Mouse (Mus musculus): ENCODE data around the gene Vapa.
A peak's percentile ranks its signal among the peaks of the same experiment; 100 is the strongest.
"Not testable (repeated sequence)": the region's sequence is repeated elsewhere in the genome, so short reads cannot be mapped to it uniquely, and the experiment has no call there.

The Vapa gene

DNA sequence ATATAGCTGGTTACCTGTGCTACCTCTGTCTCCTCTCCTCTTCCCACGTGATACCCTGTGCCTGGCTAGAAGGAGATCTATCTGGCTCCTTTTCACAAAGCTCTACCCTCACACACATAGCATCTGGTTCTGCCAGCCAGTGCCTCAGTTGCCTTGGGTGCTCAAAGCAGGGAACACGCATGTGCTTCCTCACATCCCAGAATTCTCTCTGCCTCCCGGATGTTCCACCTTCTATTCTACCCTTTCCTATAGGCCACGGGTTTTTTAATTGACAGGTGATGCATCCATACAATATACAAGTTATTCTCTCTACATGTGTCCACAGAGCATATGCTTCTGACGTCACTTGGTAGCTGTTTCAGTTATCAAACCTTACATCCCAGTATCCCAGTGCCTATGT, 49.2 kb downstream of the Vapa start:
- DNase-seq (ENCODE audit: low spot score in 2 of 2) = no peak

DNA sequence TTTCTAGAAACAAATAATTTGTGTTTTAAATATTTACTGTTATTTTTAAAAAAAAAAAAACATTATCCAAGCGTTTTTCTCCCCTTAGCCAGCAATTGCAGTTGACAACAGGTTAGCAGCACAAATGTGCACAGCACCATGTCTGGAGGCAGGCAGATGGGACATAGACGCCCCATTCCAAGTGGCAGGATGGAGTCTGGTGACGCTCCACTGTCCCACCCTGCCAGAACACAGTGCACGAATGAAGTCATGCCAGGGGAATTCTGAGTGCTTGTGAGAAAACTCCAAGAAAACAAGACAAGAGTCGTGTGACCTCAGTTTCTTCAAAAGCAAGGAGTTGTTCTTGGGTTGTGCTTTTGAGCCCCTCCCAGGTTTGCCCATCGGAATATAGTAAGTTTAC, 50.0 kb downstream of the Vapa start:
- DNase-seq (ENCODE audit: low spot score in 2 of 2) = no peak

- peak; percentile 22 to 35 for DNase-seq (ENCODE audit: low spot score in 2 of 2)
These were observed 50.6 kb downstream of the Vapa start for GRCm38 (mm10) chr17:65562761-65563160.

DNA sequence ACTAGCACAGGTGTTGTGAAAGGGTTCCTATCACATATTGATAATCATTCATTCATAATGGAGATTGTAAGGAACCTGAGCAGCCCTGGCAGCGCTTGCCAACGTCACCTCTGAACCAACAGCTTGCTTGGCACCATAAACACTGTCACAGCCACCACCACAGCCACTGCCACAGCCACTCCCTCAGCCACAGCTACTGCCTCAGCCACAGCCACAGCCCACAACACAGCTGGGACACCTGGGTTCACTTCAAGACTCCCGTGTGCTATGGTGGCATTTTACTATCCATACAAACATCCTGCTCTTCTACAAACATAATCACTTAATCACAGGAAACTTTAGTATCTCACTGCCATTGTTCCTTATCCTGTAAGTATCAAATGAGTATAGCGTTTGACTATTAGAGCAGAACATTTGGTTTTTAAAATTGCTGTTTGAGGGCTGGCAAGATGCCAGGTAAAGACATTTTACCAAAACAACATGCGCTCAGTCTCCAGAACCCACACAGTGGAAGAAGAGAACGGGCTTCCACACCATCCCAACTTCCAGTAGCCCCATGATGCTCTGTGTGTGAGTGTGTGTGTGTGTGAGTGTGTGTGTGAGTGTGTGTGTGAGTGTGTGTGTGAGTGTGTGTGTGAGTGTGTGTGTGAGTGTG, 51.9 kb downstream of the Vapa start:
- no peak for DNase-seq (ENCODE audit: low spot score in 2 of 2)

GRCm38 (mm10) chr17:65559273-65559672, 54.1 kb downstream of the Vapa start:
- no peak for DNase-seq (ENCODE audit: low spot score in 2 of 2)

DNA sequence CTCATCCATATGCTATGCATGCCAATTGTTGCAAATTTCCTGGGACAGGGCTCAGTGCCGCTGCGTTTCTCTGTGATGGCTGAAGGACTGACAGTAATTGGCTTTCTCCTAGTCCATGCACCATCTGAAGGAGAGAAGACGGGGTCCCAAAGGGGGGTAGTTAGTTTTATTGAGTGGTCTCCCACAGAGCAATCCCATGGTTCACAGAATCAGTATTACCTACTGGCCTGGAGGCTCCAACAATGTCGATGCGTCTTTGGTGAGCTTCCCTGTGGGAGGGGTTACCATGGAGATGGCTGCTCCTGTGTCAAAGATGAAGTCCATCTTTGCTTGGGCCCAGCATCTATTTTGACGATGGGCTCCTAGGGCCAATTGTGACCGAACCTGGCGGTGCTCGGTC, 54.6 kb downstream of the Vapa start:
- DNase-seq (ENCODE audit: low spot score in 2 of 2) = no peak

GRCm38 (mm10) chr17:65558217-65558616, 55.1 kb downstream of the Vapa start:
- peak; percentile 38 to 45 for DNase-seq (ENCODE audit: low spot score in 2 of 2)

DNA sequence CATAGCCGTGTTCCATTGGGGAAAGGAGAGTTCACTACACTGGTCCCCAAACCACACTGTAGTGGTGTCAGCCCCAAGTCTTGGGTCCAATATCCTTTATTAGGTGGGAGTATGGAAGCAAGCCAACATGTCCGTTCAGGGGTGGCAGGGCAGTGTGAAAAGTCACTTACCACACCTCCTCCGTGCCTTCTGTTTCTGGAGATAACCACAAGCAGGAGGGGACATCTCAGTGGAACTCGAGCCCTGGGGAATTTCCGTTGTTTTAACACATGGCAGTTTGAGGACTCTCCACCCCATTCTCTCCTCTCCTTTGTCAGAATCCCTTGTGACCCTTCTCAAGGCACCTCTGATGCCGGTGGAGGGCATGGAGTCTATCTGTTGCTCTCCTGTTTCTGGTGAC, 56.1 kb downstream of the Vapa start:
- no peak for DNase-seq (ENCODE audit: low spot score in 2 of 2)

- no peak for DNase-seq (ENCODE audit: low spot score in 2 of 2)
These were observed 56.6 kb downstream of the Vapa start for GRCm38 (mm10) chr17:65556798-65557197.

DNA sequence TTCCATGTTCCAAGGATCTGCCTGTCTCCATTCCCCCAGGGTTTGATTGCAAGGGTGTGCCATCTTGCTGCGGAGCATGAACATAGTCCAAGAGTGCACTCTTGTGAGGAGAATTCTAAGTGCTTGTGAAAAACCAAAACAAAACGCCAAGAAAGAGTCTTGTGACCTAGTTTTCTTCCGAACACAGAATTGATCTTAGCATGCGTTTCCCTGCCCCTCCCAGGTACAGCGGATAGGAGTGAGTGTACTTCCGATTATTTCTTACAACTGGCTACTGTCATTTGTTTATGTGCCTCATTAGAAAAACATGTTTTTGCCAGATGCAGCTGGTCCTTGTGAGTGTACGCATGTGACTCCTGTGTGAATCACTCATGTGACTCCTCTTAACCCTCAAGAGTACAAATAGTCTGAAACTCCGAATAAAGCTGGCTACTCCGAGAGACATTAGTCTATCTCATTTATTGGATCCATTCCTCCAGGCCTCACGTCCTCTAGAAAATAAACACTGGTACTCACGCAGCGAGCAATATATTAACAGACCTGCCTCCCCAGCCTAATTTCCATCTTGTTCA, 60.8 kb downstream of the Vapa start:
- no peak for DNase-seq (ENCODE audit: low spot score in 2 of 2)

- no peak for DNase-seq (ENCODE audit: low spot score in 2 of 2)
These were observed 63.0 kb downstream of the Vapa start for GRCm38 (mm10) chr17:65550357-65550756.

DNA sequence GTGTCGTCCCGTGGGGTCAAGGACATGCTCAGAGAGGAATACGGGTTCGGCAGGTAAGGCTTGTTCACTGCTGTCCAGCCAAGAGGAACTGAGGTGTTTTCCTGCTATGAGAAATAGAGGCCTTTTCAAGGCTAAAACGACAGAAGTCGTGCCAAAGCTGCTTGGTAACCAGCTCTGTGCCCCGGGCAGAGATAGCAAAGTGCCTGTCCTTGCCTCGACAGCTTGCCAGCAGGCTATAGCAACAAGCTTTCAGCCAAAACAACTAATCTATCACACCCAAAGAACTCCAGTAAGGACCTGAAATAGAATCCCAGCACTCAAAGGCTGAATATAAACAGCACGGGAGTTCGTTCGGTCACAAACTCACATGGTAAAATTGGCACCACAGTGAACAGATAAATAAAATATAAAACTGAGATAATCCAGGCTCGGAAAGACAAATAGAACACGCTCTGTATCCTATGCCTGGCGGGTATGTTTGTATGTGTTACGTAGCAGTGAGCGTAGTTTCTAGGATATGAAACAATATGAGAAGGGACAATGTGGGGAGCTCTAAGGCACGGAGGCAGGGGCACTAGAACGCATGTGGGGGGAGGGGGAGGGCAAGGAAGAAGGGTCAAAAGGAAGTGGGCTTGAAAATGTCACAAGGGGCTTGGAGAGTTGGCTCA, 64.5 kb downstream of the Vapa start:
- no peak for DNase-seq (ENCODE audit: low spot score in 2 of 2)

DNA sequence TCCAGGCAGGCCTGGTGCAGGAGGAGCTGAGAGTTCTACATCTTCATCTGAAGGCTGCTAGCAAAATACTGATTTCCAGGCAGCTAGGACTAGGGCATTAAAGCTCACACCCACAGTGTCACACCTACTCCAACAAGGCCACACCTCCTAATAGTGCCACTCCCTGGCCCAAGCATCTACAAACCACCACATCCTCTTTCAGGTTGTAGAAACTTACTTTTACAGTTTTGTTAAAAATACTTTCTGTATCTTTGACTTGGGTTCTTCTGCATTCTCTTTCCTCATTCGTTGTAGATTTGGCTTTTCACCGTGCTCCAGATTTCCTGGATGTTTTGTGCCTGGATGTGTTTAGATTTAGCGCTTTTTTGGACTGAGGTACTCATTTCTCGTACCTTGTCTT, 67.1 kb downstream of the Vapa start:
- DNase-seq (ENCODE audit: low spot score in 2 of 2) = not testable (repeated sequence)

DNA sequence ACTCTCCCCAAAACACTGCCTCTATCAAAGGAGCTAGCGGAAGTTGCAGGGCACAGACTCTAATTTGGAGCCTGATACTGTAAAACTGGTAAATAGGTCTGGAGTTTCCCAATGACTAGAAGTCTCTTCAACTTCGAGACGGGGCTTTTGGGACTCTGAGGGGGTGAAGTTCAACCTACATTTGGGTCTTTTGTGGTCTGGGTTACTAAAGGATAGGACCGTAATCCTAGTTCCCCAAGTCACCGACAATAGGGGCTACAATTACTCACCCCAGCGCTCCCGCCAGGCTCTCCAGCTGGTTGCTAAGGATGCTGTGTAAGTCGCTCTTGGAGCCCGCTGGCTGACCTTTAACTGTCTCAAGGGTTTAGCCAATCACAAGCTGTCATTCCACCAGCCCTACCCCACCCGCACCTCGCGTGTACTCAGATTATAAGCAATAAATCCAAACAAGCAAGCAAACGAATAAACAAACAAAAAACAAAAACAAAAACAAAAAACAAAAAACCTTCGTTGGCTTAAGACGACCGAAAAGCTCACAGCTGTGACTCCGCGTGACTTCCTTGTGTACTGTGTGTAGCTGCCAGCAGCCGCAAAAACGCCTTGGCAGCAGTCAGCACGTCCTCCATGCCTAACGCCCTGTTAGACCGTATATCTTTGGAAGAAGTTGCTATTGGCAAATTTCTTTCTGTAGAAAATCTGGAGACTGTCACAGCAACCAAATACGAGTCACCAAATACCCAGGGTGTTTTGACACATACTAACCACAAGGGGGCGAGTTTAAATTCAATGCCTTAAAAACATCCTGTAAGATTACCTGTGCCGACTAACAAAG, 72.7 kb downstream of the Vapa start, which contains the start of gene Tmem232:
Tmem232 (minus strand) TSS at position 342 of the 832 bp plus-strand sequence.
- peak; percentile 15 to 20 for DNase-seq (ENCODE audit: low spot score in 2 of 2)

- peak in 1 of 2 experiments; percentile 31 for DNase-seq (ENCODE audit: low spot score in 2 of 2)
These were observed 77.2 kb downstream of the Vapa start for GRCm38 (mm10) chr17:65536156-65536555.

DNA sequence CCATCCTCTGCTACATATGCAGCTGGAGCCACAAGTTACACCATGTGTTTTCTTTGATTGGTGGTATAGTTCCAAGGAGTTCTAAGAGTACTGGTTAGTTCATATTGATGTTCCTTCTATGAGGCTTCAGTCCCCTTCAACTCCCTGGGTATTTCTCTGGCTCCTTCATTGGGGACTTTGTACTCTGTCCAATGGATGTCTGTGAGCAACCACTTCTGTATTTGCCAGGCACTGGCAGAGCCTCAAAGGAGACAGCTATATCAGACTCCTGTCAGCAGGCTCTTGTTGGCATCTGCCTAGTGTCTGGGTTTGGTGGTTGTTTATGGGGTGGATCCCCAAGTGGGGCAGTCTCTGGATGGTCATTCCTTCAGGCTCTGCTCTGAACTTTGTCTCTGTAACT, 81.0 kb downstream of the Vapa start:
- DNase-seq (ENCODE audit: low spot score in 2 of 2) = not testable (repeated sequence)
